Mouse (Mus musculus) bone marrow macrophage, adult 2 months (primary cell): ENCODE results near the gene Ypel5. TPM values are rescaled to one million over a fixed set of nuclear protein-coding genes. Genes with fewer than 3 reads are reported as not detected.

Experiments used
- H3K27ac ChIP-seq: 2 replicates; pipeline ENCODE4 v1.5.1; 2012; ENCODE audit warnings: low read depth, low read length; ENCODE audit not compliant: insufficient read depth
- H3K4me1 ChIP-seq: 2 replicates; pipeline ENCODE4 v1.6.1; 2012; ENCODE audit warnings: low read length; ENCODE audit not compliant: control insufficient read depth, insufficient read depth
- H3K4me3 ChIP-seq: 2 replicates; pipeline ENCODE4 v1.5.1; 2012; ENCODE audit warnings: mild to moderate bottlenecking, low read length, moderate library complexity; ENCODE audit not compliant: insufficient read depth
- CTCF ChIP-seq: IDR thresholded peaks from 2 replicates; pipeline ENCODE4 v1.5.1; 2012; ENCODE audit warnings: low read depth, mild to moderate bottlenecking, low read length, moderate library complexity
- POLR2A ChIP-seq: IDR thresholded peaks from 2 replicates; pipeline ENCODE4 v1.6.1; 2012; ENCODE audit warnings: mild to moderate bottlenecking, low read depth, low read length, borderline replicate concordance
- polyA plus RNA-seq: library from polyadenylated mRNA; stranded (reverse); fragments of >200 nt; gene quantifications from 2 replicates; pipeline ENCODE4 v1.2.4, GENCODE M21; 2012; ENCODE audit not compliant: missing spikeins, insufficient read depth, insufficient read length

The Ypel5 gene
- polyA plus RNA-seq, 1 experiment = 88.3 TPM

DNA sequence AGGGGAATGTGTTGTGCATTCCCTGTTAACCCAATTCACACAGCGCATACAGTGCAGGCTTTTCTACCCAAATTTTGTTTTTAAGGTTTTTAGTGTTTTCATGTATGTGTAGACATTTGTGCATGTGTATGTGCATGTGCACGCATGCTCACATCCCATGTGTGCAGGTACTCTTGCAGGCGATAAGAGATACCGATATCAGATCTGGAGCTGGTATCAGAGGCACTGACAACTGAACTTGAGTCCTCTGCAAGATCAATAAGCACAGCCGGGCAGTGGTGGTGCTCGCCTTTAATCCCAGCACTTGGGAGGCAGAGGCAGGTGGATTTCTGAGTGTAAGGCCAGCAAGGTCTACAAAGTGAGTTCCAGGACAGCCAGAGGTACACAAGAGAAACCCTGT lies 8.1 kb downstream of the Ypel5 start:
- no peak overlapping the region for H3K4me3 ChIP-seq
- H3K4me1 ChIP-seq = peaks cover 5% of the 10 kb centered on the region
- no peak for TF ChIP-seq POLR2A
- no peak for TF ChIP-seq CTCF
- H3K27ac ChIP-seq = no peak overlapping the region

DNA sequence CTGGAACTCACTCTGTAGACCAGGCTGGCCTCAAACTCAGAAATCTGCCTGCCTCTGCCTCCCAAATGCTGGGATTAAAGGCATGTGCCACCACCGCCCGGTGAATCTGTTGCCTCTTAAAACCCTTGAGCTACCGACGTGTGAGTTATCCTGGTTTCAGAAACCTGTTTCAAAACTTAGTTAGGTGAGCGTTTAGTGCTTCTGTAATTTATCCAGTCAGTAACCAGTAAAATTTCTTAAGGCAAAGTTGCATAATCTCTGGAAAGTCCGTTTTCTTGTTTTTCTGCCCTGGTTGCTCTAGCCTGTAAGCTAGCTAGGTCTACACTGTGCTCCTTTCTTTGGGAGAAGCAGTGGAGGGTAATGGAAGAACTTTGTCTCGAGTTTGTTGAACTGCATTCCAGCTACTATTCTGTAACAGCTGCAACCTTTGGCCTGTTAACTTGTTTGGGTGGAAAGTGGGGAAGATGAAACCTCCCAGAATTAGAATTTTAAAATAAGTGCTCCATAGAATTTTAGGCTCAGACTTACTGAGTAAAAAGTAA lies 8.8 kb downstream of the Ypel5 start:
- H3K4me3 ChIP-seq = no peak overlapping the region
- TF ChIP-seq POLR2A (no peak), CTCF (no peak)
- no peak overlapping the region for H3K27ac ChIP-seq
- peaks cover 5% of the 10 kb centered on the region for H3K4me1 ChIP-seq

DNA sequence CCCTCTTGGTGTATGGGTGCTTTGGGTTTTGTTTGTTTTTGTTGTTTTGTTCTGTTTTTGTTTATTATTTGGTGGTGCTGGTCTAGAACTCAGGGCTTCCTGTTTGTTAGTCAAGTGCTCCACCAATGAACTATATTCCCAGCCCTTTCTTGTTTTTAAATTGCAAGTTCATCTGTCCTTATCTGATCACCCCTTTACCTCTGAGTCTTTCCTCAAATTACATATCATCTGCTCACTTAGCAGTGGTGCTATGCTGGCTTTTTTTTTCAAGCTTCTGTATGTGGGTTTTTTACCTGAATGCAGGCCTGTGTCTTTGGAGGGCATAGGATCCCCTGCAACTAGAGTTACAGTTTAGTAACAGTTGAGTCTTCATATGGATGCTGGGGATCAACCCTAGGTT lies 9.3 kb downstream of the Ypel5 start:
- Histone ChIP-seq H3K4me1 (peaks cover 5% of the 10 kb centered on the region), H3K27ac (no peak overlapping the region), H3K4me3 (no peak overlapping the region)
- no peak for TF ChIP-seq CTCF
- TF ChIP-seq POLR2A = no peak

DNA sequence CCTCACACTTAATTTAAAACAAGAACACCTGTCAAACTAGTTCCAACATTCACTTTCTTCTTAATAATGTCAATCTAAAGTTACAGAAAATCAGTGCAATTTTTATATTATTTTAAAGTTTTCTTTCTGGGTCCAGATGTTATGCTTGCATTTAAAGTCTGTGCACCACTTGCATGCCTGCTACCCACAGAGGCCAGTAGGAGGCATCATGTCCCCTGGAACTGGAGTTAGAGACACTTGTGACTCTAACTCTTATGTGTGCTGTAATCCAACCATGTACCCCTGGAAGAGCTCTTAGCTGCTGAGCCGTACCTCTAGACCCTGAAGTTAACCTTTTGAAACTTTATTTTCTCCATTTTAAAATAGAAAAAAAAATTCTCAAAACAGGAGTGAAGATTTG lies 19.0 kb downstream of the Ypel5 start:
- Histone ChIP-seq H3K4me3 (no peak overlapping the region), H3K27ac (no peak overlapping the region), H3K4me1 (no peaks in the 10 kb centered on the region)
- TF ChIP-seq CTCF (no peak), POLR2A (no peak)

DNA sequence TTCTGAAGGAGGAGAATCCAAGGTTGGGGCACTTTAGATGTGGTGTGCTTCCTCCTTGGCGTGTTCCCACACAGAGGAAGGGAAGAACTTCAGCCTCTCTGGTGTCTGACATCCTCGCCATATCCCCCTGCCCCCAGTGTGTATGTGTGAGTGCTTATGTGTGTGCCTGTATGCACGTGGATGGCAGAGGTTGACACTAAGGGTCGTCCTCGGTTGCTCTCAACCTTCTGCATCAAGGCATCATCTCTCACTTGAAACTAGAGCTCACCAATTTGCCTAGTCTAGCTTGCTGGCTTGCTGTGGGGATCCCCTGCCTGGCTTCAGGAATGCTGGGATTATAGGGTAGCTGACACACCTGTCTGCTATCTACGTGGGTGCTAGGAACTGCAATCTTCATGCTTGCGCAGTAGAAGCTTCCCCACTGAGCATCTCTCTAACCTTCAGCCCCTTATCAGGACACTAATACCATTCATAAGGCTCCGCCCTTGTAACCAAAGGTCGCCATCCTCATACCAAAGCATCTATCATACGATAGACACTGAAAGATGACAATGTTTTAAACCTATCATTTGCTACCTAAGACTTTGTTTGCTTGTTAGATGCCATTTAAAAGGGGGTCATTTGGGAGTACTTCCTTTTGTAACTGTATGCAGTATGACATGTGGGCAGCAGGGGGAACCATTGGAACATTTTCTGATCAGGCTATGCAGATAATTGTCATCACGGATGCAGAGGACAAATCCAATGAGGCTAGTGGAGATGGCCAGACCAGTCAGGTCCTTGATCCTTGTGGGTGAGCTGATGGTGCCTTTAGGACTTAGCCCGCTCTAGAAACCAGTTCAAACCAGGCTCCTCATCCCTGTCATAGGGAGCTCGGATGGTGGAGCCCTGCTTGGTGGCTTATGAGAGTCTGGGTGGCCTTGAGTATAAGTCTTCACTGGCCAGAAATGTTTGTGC lies 21.7 kb downstream of the Ypel5 start:
- no peak overlapping the region for H3K4me3 ChIP-seq
- TF ChIP-seq CTCF (peak; percentile 31; the same call in 1 of the 2 replicates), POLR2A (no peak)
- no peak overlapping the region for H3K27ac ChIP-seq
- peaks cover 4% of the 10 kb centered on the region for H3K4me1 ChIP-seq

DNA sequence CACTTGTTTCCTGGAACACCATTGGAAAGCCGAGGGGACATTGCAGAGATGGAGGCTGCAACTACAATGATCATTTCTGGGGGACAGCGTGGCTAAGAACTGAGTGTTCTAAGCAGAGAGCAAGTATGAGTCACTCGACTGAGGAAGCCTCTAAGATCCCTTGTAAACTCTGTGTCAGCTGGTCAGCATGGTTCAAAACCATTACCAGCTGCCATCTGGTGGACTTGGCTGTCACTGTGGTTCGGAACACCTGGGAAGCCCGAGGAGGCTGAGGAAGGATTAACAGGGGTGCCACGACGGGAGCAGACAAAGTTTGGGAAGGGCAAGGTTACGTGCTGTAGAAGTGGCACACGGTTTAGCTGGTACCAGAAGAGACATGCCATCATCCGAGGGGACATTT lies 27.0 kb downstream of the Ypel5 start:
- Histone ChIP-seq H3K27ac (no peak overlapping the region), H3K4me3 (no peak overlapping the region), H3K4me1 (peaks cover 6% of the 10 kb centered on the region)
- TF ChIP-seq POLR2A (no peak), CTCF (no peak)

DNA sequence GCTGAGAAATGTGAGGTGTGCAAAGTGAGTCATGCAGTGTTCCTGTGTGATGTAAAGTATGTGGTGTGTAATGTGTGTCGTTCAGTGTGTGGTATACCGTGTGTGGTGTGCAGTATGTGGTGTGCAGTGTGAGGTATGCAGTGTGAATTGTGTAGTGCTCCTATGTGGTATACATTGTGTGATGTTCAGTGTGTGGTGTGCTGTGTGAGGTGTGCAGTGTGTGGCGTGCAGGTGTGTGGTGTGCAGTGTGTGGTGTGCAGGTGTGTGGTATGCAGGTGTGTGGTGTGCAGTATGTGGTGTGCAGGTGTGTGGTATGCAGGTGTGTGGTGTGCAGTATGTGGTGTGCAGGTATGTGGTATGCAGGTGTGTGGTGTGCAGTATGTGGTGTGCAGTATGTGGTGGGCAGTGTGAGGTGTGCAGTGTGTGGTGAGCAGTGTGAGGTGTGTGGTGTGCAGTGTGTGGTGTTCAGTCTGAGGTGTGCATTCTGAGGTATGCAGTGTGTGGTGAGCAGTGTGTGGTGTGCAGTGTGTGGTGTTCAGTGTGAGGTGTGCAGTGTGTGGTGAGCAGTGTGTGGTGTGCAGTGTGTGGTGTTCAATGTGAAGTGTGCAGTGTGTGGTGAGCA lies 30.5 kb downstream of the Ypel5 start:
- no peak overlapping the region for H3K4me3 ChIP-seq
- peaks cover 6% of the 10 kb centered on the region for H3K4me1 ChIP-seq
- TF ChIP-seq CTCF = no peak
- no peak for TF ChIP-seq POLR2A
- H3K27ac ChIP-seq = no peak overlapping the region

DNA sequence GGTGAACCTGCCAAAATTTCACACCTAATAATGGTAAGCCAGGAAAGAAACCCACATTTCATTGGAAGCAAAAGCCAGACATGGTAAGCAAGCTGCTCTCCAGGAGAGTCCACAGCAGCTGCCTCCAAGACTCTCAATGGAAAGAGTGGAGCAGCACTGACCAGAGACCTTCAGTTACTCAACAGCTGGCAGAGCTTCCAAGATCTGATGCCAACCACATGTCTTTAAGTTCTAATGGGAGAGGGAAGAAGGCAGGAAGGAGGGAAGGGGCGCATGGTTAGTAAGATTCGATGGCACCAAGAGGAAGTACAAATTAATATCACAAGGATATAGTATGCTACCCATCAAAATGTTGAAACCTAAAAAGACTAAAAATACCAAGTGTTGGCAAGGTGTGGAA lies 31.9 kb downstream of the Ypel5 start:
- H3K27ac ChIP-seq = no peak overlapping the region
- no peak for TF ChIP-seq POLR2A
- no peak for TF ChIP-seq CTCF
- no peak overlapping the region for H3K4me3 ChIP-seq
- H3K4me1 ChIP-seq = no peaks in the 10 kb centered on the region

DNA sequence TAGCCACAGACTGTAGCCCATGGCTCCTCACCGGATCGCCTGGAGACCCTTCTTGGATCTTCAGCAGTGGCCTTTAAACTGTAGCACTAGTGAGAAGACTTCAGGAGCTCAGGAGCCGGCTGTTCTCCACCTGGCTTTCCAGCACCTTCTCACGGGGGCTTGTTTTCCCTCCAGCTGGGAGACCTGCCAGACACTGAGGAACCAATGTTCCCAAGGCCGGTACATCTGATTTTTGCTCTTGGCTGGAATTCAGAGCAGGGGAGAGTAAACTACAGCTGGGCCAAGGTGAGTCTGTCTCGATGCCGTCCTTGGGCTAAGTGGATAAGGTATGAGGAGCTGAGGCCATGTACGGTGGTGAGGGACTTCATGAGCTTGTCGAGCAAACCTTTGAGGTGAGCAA lies 42.7 kb downstream of the Ypel5 start:
- Histone ChIP-seq H3K4me1 (no peaks in the 10 kb centered on the region), H3K4me3 (no peak overlapping the region), H3K27ac (no peak overlapping the region)
- TF ChIP-seq POLR2A = no peak
- TF ChIP-seq CTCF = no peak

DNA sequence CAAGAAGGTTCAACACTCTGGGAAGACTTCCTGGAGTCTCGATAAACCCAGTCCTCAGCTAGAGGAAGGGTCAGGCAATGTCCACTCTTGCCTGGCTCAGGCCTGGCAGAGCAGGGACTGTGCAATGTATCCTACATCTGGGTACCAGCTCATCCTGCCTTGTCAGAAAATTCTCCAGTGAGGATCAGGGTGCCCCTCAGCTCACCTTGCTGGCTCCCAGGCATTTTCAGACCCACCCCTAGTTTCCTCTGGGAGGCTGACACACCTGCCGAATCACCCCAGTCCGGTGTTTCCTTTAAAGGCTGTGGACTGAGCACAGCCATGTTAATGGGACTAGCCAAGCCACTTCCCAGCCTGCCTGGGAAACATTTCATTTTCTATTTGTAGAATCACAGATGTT lies 43.9 kb downstream of the Ypel5 start:
- no peaks in the 10 kb centered on the region for H3K4me1 ChIP-seq
- TF ChIP-seq CTCF (no peak), POLR2A (no peak)
- no peak overlapping the region for H3K4me3 ChIP-seq
- H3K27ac ChIP-seq = no peak overlapping the region
